Mouse (Mus musculus): ENCODE data around the gene P2rx3.

P2rx3 gene

GRCm38 (mm10) chr2:85037047-85038026 is at the start of gene P2rx3, which contains the start of gene Ssrp1:
Gene P2rx3 (minus strand): TSS chr2:85037462.
Gene Ssrp1 (plus strand): TSS chr2:85037234.
- DNase-seq = peak; percentile 98

- no peak for DNase-seq
Measured at GRCm38 (mm10) chr2:85073751-85074150, 36.5 kb upstream of the P2rx3 start.

- DNase-seq = no peak
Measured at GRCm38 (mm10) chr2:85071921-85072320, 34.7 kb upstream of the P2rx3 start.

- DNase-seq = no peak
Measured at GRCm38 (mm10) chr2:85070086-85070485, 32.8 kb upstream of the P2rx3 start.

GRCm38 (mm10) chr2:85068626-85069025 is 31.4 kb upstream of the P2rx3 start:
- DNase-seq = no peak

GRCm38 (mm10) chr2:85067903-85068625 is 30.8 kb upstream of the P2rx3 start:
- DNase-seq = peak; percentile 32

GRCm38 (mm10) chr2:85066937-85067336 is 29.7 kb upstream of the P2rx3 start:
- no peak for DNase-seq

GRCm38 (mm10) chr2:85065141-85065875 is 28.0 kb upstream of the P2rx3 start:
- DNase-seq = no peak

GRCm38 (mm10) chr2:85061107-85061541 is 23.9 kb upstream of the P2rx3 start:
- DNase-seq = no peak

- no peak for DNase-seq
Measured at GRCm38 (mm10) chr2:85060591-85061060, 23.4 kb upstream of the P2rx3 start.

- DNase-seq = no peak
Measured at GRCm38 (mm10) chr2:85059677-85060076, 22.4 kb upstream of the P2rx3 start.

- DNase-seq = no peak
Measured at GRCm38 (mm10) chr2:85056711-85057110, 19.4 kb upstream of the P2rx3 start.

GRCm38 (mm10) chr2:85053192-85053816 is 16.0 kb upstream of the P2rx3 start:
- no peak for DNase-seq

- DNase-seq = no peak
Measured at GRCm38 (mm10) chr2:85050746-85051145, 13.5 kb upstream of the P2rx3 start.

- DNase-seq = peak; percentile 71
Measured at GRCm38 (mm10) chr2:85050001-85050634, 12.9 kb upstream of the P2rx3 start.

GRCm38 (mm10) chr2:85049277-85049676 is 12.0 kb upstream of the P2rx3 start:
- peak; percentile 28 for DNase-seq

GRCm38 (mm10) chr2:85048168-85048751 is 11.0 kb upstream of the P2rx3 start:
- peak; percentile 85 for DNase-seq

GRCm38 (mm10) chr2:85047596-85048167 is 10.4 kb upstream of the P2rx3 start, which contains the start of gene Tnks1bp1:
Gene Tnks1bp1 (plus strand): TSS chr2:85048022.
- peak; percentile 96 for DNase-seq

- no peak for DNase-seq
Measured at GRCm38 (mm10) chr2:85047081-85047480, 9.8 kb upstream of the P2rx3 start.

- DNase-seq = no peak
Measured at GRCm38 (mm10) chr2:85046222-85046621, 9.0 kb upstream of the P2rx3 start.

GRCm38 (mm10) chr2:85043623-85044022 is 6.4 kb upstream of the P2rx3 start:
- no peak for DNase-seq
